Mouse (Mus musculus): Measurements from ENCODE around the gene Tmem129. TPM values are rescaled to one million over a fixed set of nuclear protein-coding genes. Genes with fewer than 3 reads are reported as not detected.

Gene Tmem129
- total RNA-seq, 4 experiments from 2014 or later: 20.4 to 22.2 (median 21.9) TPM

DNA sequence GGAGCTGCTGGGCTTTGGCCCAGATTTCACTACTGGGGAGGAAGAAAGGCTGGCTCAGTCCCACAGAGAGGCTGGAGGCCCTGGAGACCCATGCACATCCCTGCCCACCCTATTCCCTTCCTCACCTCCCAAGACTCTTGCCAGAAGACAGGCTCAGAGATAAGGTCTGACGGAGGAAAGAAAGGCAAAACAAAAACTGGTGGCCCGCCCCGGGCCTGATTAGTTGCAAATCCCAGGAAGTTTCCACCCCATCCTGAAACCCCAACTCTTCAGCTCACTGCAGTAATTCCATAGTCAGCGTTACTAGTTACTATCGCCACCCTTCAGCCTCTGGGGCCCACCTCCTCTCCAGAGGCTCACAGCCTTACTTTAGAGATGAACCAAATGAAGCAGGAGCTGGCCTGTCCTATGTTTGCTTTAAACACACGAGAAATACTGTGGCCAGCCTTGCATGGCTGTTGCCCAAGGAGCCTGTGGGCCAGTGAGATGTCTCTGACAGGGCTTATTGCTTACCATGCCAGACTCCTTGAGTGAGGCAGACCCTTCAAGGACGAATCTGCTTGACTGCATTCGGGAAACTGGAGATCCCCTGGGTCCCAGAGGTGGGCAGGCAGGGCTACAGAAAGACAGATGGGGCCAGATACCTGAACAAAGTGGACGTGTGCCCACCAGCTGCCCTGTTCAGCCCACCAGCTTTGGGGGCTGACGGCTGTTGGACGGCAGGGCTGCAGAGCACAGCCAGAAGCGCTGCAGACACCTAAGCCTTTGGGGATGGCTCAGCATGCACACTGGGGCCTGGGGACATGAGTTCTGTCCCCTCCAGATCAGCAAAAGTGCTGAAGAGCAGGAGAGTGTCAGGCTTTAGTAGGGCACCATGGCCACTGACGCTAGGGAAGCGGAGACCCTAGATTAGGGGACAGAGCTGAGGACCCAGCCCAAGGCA is 30.3 kb upstream of the Tmem129 start:
- no peak for DNase-seq (ENCODE audit: low spot score)

DNA sequence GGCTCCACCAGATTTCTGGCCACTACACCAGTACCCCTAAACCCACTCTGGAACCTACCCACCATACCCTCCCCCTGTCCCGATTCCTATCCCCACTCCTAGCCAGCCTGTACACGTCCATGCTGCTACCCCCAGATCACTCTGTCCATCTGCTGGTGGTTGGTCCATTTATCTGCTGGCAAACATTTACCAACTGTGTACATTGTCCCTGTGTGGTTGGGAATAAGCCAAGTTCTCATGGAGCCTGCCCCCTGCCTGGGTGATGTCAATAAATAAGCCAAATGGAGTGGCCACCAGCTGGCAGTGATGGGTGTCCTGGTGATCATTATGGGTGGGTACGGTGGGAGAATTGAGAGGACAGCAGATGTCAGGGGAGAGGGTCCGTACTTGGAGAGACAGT is 28.9 kb upstream of the Tmem129 start:
- DNase-seq (ENCODE audit: low spot score): no peak

DNA sequence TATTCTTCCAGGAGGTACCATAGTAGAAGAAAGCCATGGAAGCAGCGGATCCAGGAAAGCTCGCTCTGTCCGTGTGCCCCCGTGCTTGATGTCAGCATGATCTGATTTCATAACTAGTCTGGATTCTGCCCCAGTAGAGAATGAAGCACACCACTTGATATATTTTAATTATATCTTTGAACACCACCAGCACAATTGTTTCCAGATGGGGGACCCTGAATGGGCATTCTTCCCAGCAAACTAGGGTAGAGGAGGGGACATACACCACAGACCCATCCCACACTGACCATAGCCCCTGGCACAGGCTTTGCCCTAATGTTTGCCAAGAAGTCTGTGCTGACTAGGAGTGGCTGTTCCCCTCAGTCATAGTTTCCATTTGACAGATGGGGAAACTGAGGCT is 26.7 kb upstream of the Tmem129 start:
- DNase-seq (ENCODE audit: low spot score): no peak

DNA sequence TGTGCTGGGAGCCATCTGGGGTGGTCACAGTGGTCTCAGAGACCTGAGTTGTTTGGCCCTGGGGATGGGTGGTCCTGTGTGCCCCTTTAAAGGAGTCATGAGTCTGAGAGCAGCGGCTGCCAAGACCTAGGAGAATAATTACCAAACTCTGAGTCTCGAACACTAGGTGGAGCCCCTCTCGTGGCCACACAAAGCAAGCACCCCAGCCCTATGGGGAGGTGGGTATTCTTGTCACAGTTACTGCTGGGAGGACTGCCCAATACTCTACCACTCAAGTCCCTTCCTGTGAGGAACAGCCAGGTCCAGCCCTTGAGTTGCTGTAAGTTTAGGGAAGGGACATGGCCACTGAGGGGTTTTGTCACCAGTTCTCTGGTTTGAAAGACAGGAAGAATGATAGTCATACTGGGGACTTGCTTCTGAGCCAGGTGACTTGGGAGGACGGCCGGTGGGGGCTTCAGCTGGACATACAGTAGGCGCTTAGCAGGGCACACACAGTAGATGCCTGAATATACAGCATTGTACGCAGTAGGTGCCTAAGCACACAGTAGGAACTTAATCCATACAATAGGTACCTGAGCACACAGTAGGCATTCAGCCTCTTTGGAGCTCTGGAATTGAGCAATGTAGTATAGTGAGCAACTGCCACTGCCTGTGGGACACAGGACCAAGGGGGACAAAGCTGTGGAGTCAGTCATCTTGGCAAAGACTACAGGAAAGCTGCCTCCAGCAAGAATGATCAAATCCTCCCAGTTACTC is 25.9 kb upstream of the Tmem129 start:
- DNase-seq (ENCODE audit: low spot score): peak; percentile 41

DNA sequence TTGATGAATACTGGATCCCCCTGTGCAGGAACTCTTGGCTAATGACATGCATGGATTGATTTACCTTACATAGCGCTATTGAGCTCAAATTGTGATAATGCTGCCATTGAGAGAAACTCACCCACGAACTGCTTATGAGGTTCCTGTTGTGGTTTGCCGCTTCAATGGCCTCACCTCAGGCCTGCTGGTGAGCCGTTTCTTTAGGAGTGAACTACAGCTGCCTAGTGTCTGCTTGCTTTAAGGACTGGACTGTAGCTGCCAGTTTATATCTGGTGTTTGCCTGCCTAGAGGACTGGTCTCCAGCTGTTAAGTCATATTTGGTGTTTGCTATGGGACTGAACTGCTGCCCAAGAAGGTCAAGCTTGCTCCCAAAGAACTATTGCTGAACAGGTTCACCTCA is 24.7 kb upstream of the Tmem129 start:
- no peak for DNase-seq (ENCODE audit: low spot score)

DNA sequence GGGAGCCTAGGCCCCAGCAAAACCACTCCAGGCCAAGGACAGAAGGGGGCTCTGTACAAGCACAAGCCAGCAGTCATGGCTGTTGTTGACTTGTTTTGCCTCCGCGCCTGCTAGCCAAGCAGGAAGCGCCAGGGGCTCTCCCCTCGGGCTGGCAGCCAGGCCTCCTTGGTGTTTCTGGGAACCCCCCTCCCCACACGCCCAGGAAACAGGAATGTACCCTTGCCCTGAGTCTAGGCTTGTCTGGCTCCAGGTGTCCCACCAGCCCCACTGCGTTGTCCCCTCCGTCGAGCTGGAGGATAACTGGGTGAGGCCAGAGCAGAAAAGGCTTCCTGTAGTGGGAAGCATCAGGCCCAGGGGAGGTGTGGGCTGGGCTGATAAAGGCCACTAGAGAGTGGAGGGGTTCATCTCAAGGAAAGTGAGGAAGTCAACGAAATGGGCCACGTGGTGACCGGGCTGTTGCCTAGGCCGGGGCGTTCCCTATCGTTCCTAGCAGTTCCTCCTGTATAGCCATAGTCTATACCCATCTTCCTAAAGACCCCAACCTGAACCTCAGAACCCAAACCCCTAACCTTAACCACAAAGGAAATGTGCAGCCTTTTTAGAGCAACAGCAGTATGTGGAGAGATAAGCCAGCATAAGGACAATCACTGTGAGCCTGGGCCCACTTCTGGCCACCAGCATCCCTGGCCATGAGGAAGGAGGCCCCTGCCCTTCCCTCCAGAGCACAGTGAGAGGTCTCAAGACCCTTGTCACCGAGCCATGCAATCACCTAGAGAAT is 23.6 kb upstream of the Tmem129 start:
- no peak for DNase-seq (ENCODE audit: low spot score)

DNA sequence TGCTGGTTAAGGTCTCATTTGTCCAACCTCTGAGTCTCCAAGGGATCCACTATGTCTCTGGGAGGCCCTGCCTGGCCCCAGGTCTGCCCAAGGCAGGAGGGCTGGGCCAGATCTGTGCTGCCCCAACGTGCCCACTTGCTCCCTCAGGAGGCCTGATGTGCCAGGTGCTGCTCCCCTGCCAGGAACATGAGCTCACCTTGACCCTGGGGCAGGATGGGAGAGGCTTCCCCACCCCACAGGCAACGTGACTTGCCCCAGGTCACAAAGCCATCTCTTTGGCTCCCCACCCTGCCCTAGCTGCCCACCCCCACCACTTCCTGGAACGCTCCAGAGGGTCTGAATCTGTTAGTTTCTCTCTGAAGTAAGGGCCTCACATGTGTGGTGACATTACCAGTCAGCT is 22.8 kb upstream of the Tmem129 start:
- no peak for DNase-seq (ENCODE audit: low spot score)

DNA sequence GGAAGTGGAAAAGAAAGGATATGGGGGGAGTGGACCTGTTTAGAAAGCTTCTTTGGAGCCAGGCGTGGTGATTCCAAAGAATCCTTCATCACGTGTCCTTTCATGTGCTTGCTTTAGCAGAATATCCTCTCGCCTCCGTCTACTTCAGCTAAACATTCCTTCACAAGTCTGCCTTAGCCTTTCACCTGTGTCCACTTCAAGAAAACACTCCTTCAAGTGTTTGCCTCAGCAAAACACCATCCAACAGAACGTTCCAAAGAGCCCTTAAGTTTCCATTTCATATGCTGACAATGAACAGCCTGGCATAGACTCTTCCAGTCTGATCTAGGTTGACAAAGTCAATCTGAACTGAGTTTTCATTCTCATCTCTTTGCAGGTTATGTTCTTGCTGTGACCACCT is 20.0 kb upstream of the Tmem129 start:
- no peak for DNase-seq (ENCODE audit: low spot score)

DNA sequence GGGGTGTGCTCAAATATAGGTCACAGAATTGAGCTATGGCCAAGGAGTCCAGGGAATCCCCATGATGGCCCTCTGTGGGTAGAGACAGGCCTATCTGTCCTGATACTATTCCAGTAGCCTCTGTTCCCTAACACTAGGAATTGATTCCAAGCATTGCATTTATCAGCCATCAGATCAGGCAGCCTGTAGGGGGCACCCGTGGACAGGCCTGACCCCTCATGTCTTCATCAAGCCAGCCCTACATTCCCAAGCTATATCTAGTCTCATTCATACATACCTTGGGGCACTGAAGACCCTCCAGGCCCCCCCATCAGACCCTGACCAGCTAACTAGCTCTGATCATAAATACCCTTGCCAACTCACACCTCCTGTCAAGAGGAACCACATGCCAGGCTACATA is 17.7 kb upstream of the Tmem129 start:
- no peak for DNase-seq (ENCODE audit: low spot score)

DNA sequence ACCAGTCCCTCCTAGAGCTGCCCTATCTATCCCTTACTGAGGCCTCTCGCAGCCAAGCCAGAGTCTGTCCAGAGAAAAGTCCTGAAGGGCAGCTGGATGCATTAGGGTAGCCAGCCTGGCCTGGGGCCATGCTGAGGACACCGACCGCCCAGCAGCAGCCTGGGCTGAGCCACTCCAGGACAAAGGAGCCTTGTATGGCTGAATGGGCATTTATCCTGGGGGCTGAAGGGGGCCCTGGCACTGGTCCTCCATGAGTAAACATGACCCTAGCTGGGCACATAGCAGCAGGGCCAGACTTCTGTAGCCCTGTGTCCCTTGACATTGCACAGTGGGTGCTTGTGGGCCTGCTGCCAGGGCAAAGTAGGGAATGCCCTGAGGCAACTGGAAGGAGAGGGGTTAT is 16.2 kb upstream of the Tmem129 start:
- DNase-seq (ENCODE audit: low spot score): no peak

DNA sequence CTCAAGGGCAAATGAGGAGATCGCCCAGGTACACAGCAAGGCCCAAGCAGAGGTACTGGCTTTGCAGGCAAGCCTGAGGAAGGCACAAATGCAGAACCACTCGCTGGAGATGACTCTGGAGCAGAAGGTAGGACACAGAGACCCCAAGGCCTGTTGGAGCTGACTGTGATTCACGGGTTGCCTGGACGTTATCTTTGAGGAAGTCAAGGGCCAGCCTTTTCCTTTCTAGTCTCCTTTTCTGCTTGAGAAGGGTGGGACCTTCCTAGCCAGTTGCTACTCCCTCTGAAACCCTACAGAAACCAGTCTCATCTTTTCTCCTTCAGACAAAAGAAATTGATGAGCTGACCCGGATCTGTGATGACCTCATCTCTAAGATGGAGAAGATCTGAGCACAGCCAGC is 13.4 kb upstream of the Tmem129 start:
- DNase-seq (ENCODE audit: low spot score): no peak

DNA sequence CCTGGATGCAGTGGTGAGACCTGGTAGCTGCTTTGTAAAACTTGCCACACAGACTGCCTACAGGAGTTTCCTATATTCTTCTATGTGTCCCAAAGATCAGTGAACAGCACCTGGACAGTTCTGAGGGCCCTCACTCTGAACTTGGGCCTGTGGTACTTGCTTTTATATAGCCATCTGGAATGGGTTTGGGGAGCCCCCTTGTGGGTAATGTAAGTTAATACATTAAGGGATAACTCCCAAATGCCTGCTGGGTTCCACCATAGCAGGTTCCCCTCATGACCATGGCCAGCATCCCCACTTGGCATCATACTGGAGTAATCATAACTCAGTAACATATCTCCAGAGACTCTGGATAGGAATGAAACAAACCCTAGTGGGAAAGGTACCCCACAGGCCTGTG is 10.0 kb upstream of the Tmem129 start:
- DNase-seq (ENCODE audit: low spot score): no peak

DNA sequence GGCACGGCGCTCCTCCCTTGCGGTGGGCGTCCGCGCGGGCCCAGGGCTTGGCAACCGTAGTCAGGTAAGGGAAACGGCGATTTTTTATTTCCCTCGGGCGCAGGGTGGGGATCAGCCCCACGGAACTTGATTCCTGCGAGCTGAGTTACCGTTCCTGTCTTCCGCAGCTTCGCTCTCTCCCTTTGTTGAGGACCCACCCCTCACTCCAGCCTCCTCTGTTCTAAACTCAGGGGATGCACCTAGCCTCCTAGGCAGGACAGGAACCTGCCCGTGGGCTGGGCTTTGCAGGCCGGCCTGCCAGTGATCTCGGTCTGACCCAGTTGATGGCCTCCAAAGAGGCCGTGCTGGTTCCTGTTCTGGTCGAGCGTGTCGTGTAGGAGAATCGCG is 441 bp upstream of the Tmem129 start:
- DNase-seq (ENCODE audit: low spot score): no peak

DNA sequence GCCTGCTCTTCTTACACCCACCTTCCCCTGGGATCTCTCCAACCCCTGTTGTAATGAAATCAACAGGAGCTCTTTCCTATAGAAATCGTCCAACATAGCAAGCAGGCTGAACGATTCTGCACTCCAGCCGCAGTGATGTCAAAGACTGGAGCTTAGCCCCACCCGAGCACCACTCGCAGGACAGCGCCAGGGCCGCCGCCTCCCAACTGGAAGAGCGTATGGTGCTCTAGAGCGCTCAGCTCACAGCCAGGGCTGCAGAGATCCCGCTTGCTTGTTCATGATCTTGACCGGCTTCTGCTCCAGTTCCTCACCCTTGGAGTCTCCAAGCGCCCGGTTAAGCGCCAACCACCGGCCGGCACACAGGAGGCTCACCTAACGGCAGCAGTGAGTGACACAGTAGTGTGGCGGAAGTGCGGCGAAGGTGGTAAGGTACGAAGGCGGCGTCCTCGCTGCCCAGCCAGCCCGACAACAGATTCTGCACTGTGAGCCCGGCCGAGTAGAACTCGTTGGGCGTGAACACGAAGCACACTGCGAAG is 897 bp downstream of the Tmem129 start:
- no peak for DNase-seq (ENCODE audit: low spot score)

DNA sequence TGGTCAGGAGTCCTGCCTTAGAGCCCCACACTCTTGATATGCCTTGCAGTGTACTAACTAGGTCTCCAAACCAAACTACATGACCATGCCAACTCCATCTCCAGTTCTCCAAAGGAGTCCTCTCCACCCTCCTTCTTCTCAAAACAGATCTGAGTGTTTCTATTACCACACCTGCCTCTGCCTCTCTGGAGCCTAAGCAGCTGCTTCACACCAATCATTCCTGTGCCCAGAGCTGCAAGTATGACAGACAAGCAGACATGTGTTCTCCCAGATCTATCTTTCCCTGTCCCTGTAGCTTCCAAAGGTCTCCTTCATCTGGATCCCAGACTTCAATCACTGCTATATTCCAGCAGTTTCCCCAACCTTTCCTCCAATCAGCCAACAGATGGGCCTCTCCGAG is 1.5 kb downstream of the Tmem129 start:
- DNase-seq (ENCODE audit: low spot score): no peak

DNA sequence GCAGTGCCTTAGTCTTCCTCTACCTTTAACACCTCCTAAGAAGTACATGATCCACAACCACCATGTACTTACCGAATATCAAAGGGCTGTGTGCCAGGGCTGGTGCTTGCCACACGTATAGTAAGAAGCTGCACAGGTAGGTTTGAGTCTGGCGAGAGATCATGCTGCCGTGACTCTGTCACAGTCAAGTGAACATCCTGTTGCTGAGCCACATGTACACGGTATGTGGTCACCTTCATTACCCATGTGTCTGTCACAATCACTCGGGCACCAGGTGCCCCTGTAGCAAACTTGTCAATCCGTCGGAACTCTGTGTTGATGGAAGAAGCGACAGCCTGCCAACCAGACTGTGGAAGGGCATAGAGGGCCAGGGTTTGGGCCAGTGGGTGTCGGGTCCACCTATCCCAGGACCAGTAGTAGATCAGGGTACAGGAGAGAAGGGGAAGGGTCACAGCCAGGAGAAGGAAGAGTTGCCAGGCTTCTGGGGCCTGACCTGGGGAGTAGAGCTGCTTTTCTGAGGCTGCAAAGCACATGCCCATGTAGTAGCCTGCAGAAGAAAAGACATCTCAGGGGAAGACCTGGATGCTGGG is 2.9 kb downstream of the Tmem129 start:
- no peak for DNase-seq (ENCODE audit: low spot score)

DNA sequence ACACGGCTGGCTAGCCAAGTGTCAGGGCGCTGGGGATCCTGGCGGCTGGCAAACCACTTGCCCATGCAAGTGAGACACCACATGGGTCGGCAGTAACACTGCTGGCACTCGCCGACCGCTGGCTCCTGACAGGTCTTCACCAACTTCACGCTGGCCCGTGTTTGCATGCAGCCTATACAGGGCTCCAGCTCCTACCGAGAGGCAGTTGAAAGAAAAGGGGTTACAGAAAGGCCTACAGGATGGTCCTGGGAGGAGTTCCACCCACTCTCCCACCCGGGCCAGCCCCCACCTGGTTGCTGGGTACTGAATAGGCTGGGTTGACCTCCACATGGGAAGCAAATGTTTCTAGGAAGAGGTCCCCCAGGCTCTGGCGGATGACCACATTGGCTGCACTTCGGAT is 3.8 kb downstream of the Tmem129 start:
- no peak for DNase-seq (ENCODE audit: low spot score)

DNA sequence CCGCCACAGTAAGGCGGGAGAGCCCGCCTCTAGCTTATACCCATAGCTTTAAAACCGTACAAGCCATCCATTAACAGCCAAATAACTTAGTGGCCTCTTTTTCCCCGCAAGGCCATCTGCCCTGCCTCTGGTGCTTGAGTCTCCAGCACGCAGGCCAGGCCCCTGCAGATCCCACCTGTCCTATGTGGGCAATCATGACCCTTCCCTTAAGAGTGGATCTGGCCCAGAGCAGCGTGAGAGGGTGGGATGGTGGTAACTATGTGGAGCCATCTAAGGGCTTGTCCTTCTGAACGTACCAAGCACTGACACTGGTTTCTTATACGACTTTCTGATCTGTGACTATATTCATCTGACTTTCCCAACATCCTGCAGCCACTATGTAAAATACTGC is 5.4 kb downstream of the Tmem129 start:
- no peak for DNase-seq (ENCODE audit: low spot score)

DNA sequence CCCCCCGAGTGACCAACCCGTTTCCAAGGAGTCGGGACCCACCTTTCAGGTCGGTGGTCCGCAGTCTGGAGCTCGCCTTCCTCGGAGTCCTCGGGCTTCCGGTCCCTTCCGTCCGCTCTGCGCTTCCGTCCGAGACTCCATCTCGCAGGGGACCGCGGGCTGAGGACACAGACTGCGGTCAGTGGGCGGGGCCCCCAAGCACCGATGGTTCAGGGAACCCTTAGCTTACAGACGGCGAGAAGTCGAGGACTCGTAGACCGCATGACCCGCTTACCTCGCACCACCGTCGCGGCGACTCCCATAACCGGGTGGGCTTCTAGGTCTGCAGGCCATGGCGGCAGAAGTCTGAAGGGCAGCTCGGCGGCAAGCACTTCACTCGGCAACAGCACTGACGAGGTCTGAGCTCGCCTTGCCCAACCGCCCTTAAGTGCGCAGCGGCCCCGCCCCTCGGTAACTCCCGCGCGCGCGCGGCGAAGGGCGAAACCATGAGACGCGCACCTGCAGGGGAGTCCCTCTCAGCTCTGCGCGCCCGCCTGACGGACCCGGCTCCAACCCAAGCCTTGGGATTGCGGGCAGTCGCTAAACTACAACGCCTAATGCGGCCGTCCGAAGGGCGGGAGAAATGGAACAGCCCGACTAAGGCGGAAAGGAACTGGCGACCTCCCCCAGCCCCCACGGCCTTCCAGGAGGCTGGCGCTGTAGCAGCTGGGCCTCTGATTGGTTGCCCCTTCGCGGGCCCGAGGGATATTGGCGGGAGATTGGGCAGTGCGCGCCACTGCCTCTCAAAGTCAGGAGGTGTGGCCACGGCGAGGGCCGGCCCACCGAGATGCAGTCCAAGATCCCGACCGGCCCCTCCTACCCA is 6.1 kb downstream of the Tmem129 start, which contains the start of gene Slbp:
Slbp (minus strand) TSS at position 654 of the 862 bp plus-strand sequence.
- peak; percentile 95 for DNase-seq (ENCODE audit: low spot score)

DNA sequence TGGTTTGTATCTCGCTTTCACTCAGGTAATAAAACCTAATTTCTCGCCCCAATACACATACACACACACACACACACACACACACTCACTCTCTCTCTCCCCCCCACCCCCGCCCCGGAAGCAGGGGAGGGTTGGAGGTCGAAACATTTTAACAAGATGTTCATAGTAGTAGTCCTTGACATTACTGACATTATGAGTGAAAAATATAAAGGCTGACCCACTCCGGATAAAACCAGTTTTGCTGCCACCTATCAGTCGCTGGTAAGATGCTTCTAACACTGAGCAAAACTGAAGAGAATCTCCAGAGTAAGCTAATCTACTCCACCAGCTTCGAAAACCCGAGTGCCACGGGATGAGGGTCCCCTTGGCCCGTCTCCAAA is 6.7 kb downstream of the Tmem129 start:
- no peak for DNase-seq (ENCODE audit: low spot score)

DNA sequence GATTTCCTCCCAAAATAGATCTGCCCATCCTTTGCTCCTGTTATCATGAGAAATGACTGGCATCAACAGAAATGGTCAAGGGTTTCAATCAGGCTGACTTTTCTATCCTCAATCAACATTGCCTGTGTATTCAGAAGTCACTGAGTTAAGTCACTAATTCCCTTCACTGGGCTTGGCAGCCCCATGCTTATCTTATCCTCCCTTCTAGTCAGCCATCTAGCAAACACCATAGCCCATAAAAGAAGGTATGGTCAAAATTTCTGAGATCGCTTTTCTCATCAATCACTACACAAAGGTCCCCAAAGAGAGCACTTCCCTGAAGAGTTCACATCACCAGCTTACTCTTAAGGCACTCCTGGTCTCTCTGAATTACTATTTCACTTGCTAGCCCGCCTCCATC is 7.2 kb downstream of the Tmem129 start:
- DNase-seq (ENCODE audit: low spot score): no peak

All from heart, adult 8-10 months (tissue).